ENCODE assay signal across 27 mouse cellular contexts in the genomic region with DNA sequence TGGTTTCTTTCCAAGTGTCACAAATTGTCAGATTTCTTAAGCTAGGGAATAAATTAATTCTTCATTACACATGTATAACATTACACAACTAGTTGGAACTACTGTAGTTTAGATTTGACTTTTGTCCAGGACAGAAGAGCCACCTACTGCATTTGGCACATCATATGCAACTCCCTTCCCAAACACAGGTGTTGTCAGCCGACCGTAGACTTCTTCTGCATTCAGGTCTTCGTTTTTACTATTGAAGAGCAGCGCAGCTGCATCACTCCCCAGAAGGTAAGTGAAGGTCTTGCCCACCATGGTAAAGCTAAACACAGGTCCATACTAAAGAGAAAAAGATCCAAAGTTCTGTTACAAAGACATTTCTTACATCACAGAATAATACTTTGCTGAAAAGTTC.
"Had no signal": no experiment of that assay in that cellular context is flagged by ENCODE, and none has a peak within 500 bp of the region (broad histone marks: within the 10 kb centered on the region; RNA-seq: fewer than 3 reads in every experiment).

No protein-coding gene starts in this region.

- H3K9ac ChIP-seq: embryonic facial prominence, embryonic 12.5 days; embryonic facial prominence, embryonic 13.5 days; embryonic facial prominence, embryonic 15.5 days; forebrain, embryonic 12.5 days; forebrain, embryonic 13.5 days; forebrain, embryonic 15.5 days; forebrain, postnatal 0 days had no signal

- H3K4me3 ChIP-seq: embryonic facial prominence, embryonic 10.5 days; embryonic facial prominence, embryonic 12.5 days; embryonic facial prominence, embryonic 13.5 days; embryonic facial prominence, embryonic 15.5 days; erythroblast, embryonic 14.5 days; forebrain, embryonic 10.5 days; forebrain, embryonic 12.5 days; forebrain, embryonic 13.5 days; forebrain, embryonic 15.5 days; gastrocnemius, adult 2 months; heart, adult 2 months had no signal

- H3K27me3 ChIP-seq: embryonic facial prominence, embryonic 12.5 days; embryonic facial prominence, embryonic 13.5 days; embryonic facial prominence, embryonic 15.5 days; forebrain, embryonic 12.5 days; forebrain, embryonic 13.5 days; forebrain, embryonic 15.5 days had no signal

- DNase-seq: cerebellum, adult 2 months; cerebellum, adult 8-10 months; cerebellum, adult 9-10 months; cerebellum, adult 9-11 months; cerebellum, postnatal 14 days; cerebellum, postnatal 25 days; cerebellum, postnatal 36 days; embryo, embryonic 11 days; forebrain, postnatal 0 days; gastrocnemius, adult 2 months; gastrocnemius, postnatal 10 days; gastrocnemius, postnatal 14 days; gastrocnemius, postnatal 25 days; gastrocnemius, postnatal 36 days; heart, adult 18-20 months; heart, adult 2 months had no signal

- H3K4me2 ChIP-seq: embryonic facial prominence, embryonic 12.5 days; embryonic facial prominence, embryonic 13.5 days; embryonic facial prominence, embryonic 15.5 days; forebrain, embryonic 12.5 days; forebrain, embryonic 13.5 days; forebrain, embryonic 15.5 days had no signal

- H3K9me3 ChIP-seq: embryonic facial prominence, embryonic 12.5 days; embryonic facial prominence, embryonic 13.5 days; embryonic facial prominence, embryonic 15.5 days; forebrain, embryonic 12.5 days; forebrain, embryonic 13.5 days; forebrain, embryonic 15.5 days had no signal

- H3K27ac ChIP-seq: embryonic facial prominence, embryonic 10.5 days; embryonic facial prominence, embryonic 12.5 days; embryonic facial prominence, embryonic 13.5 days; embryonic facial prominence, embryonic 15.5 days; forebrain, embryonic 10.5 days; forebrain, embryonic 12.5 days; forebrain, embryonic 13.5 days; forebrain, embryonic 15.5 days; gastrocnemius, adult 2 months; heart, adult 2 months had no signal

- ATAC-seq: forebrain, embryonic 13.5 days; forebrain, embryonic 14.5 days; forebrain, embryonic 15.5 days; forebrain, embryonic 16.5 days; forebrain, postnatal 0 days had no signal
